Mouse (Mus musculus) urinary bladder, adult 2 months (tissue): ENCODE measurements around the gene Trp63. TPM values are rescaled to one million over a fixed set of nuclear protein-coding genes. Genes with fewer than 3 reads are reported as not detected.

Experiments
- DNase-seq: peaks from one replicate; pipeline ENCODE4 v3.0.0; 2022; ENCODE audit warnings: low spot score
- polyA plus RNA-seq: library from polyadenylated mRNA; depleted of rRNA; stranded (reverse); fragments of >200 nt; gene quantifications from 2 replicates; pipeline ENCODE4 v1.2.3, GENCODE M21; 2012

Trp63 gene
- polyA plus RNA-seq, 1 experiment = 54.3 TPM

DNA sequence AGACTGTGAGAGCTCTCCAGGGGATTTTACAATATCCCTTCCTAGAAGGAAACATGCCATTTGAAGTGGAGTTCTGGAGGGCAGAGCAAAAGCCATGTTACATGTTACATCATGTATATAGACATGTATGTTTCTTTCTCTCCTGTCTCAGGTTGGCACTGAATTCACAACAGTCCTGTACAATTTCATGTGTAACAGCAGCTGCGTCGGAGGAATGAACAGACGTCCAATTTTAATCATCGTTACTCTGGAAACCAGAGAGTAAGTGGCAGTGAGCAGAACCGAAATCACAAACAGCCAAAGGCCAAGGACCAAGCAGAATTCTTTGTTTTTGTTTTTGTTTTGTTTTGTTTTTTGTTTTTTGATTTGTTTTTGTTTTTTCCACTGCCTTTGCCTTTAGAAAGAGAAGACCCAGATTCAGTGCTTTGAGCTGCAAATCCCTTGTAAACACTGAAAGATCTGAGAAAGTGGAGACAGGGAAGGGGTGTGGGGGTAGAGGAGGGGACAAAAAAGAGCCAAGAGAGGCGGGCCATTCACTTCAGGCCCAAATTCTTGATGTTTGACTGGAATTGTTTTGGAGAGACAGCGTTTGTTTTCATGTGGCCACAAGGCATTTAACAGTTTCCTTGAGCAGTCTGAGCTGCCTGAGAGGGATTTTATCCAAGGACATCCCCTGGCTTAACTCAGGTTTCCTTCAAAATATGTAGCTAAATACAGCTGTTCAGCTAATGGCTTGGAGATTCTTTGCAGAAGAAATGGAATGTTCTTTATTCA is 181.7 kb downstream of the Trp63 start:
- no peak for DNase-seq

DNA sequence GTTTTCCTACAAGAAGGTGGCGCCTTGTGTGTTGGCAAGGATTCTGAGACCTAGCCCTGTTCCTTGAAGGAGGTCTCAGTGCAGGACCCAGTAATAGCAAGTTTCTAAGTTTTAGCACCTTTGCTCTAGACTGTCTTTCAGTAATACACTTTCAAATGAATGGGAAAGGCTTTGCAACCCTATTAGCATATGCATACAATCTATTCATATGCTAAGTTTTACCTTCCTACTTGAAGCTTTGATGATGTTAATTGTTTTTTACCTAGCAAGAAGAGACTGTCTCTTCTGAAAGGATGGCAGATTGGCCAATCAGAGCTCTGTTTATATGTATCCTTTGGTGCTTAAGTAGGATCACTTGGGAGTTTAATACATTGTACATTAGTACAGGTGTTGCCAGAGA is 187.9 kb downstream of the Trp63 start:
- no peak for DNase-seq

DNA sequence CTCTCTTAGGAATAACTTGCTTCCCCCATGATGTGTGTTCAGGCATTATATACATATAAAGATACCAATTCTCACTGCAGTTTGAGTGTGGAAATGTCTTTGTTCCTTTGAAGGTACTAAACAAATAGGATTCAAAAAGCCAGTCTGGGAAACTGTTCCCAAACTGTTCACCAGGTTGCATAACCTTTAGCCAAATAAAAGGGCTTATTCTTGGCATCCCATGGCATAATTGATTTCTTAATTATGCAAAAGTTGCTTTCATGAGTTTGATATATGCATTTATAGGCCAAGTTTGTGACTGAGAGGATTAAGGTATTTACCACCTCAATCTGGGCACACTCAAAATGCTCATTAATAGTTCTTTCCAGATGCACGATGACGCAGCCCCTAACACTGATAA is 192.1 kb downstream of the Trp63 start:
- DNase-seq = no peak

DNA sequence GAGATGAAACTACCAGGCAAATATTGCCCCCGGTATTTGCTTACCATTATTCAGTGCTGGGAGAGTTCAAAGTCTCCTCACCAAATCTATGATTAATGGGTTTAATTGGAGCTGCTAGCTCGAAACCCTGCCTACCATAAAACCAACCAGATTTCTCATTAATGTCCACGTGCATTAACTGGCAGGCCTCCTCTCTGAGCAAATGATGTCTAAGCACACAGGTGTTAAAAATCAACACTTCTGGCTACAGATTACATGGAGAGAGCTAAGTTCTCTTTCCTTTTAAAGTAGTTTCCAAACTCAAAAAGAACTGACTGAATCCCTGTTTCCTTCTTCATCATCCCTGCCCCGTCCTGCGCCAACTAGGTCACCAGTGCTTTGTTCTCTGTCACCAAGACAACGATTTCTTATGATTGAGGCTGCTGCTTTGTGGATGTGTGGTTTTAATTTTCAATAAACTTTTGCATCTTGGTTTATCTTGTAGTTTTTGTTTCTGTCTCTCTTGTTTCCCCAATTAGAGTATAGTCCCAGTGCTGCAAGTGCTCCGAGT is 193.9 kb downstream of the Trp63 start:
- DNase-seq = no peak

DNA sequence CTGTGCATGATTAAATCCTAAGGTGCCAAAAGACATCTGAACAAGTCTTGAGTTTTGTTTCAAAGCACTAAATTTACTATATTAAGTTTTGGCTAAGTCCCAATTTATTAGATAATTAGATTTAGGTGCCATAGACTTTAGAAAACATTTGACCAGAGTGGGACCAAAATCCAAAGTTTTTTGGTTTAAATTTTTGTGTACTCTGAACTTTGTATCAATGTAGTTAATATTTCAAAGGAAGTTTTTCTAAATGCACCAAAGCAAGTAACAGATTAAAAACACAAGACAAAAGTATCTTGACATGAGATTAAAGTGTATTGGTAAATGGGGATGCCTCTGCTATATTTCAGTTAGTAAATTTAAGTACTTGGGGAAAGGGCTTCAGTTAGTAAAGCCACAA is 194.6 kb downstream of the Trp63 start:
- no peak for DNase-seq

DNA sequence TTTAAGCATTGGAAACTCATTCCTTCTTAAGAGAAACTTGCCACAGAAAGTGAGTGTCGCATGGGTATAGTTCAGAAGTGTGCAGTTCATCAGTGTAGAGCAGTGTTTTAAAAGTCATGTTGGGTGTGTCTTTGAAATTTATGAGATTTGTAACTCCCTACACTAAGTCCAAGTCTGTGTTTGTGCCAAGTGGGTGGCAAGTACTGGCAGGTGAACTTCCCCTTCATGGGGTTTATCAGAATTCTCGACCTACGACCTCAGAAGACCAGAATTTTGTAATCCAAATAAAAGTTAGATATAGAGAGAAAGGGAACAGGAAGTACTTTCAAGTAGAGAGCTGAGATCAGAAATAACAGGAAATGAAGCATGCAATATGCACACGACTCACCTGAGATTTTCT is 215.5 kb downstream of the Trp63 start:
- DNase-seq = no peak

DNA sequence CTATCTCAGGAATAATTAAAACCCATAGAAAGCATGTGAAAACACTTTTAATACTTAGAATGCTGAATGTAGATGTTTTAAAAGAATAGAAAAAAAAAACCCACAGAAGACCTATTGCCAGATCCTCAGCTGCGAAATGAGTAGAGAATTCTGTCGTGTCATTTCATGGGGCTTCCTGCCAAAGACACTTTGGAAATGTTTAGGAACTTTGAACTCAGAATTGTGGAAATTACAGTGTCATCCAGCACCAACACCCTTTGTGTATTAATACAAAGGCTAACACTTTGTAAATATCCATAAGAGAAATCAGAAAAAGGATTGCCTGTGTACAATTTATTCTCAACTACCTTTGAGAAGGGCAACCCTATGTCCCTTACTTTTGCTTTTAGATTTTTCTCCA is 216.1 kb downstream of the Trp63 start:
- DNase-seq = no peak

DNA sequence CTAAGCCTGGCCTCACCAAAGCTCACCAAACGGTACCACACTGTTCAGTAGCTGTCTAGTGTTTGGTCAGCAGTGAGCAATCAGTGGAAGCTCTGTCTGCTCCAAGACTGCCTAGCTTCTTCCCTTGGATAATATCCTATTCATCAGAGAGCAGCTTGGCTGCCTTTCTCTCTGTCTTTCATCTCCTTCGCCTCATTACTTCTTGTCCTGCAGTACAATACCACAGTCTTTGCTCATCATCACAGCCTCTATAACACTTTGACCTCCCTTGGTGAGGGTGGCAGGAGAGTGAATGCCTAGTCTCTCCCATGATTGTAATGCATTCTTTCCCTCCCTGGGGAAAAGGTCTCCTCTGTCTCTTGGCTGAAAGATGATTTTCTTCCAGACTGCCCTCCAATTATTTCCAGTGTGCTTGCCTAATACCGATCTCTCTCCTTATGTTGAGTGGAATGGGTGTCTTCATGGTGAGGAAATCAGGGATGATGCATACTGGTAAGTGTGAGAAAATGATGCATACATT is 216.9 kb downstream of the Trp63 start:
- no peak for DNase-seq

DNA sequence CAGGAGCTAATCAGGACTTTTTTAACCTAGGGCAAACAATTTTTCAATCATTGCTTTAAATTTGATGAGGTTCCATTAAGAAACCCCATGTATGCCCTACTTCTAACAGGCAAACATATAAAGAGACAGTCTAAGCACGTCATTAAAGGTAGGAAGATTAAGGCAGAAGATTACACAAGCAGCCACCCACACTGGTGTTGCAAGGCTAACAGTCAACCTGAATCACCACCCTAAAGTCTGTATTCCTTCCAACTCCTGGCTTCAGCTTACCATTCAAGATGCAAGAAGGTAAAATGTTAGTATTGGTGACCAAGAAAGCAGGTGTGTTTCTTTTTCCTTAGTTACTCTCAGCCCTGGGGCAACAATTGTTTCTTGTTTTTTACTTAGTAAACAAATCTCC is 228.6 kb downstream of the Trp63 start:
- no peak for DNase-seq

DNA sequence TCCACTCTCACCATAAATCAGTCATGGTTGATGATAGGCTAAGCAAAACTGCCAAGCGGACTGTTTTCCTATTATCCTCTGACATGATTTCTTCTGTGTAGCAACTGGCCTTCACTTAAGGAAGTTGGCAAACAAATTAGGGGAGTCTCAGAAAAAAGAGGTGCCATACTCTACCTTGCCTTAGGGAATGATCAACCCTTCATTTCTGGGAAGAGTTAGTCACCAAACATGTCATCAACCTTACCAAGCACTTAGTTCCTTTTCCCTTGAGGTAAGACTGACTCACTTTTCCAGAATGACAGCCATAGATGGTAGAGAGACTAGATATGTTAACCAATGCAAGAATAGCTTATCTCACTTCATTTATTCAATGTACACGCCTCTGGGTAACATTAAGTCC is 250.6 kb downstream of the Trp63 start:
- DNase-seq = no peak
